Mouse (Mus musculus): ENCODE measurements around the gene Espn.

Gene Espn

GRCm38 (mm10) chr4:152110689-152111088 is 41.5 kb downstream of the Espn start:
- in situ Hi-C loops (cut with MboI; ENCODE audit: unreplicated experiment in 2 of 2): no loop called here

GRCm38 (mm10) chr4:152109509-152109908 is 42.7 kb downstream of the Espn start:
- in situ Hi-C loops (cut with MboI; ENCODE audit: unreplicated experiment in 2 of 2): no loop called here

GRCm38 (mm10) chr4:152108673-152109072 is 43.5 kb downstream of the Espn start:
- in situ Hi-C loops (cut with MboI; ENCODE audit: unreplicated experiment in 2 of 2): no loop called here

- in situ Hi-C loops (cut with MboI; ENCODE audit: unreplicated experiment in 2 of 2): no loop called here
These were observed 44.1 kb downstream of the Espn start for GRCm38 (mm10) chr4:152107971-152108509.

GRCm38 (mm10) chr4:152107493-152107892 is 44.7 kb downstream of the Espn start:
- in situ Hi-C loops (cut with MboI; ENCODE audit: unreplicated experiment in 2 of 2): no loop called here

- in situ Hi-C loops (cut with MboI; ENCODE audit: unreplicated experiment in 2 of 2): no loop called here
These were observed 45.4 kb downstream of the Espn start for GRCm38 (mm10) chr4:152106746-152107145.

GRCm38 (mm10) chr4:152103025-152103424 is 49.1 kb downstream of the Espn start:
- in situ Hi-C loops (cut with MboI; ENCODE audit: unreplicated experiment in 2 of 2): no loop called here

GRCm38 (mm10) chr4:152101921-152102320 is 50.2 kb downstream of the Espn start:
- in situ Hi-C loops (cut with MboI; ENCODE audit: unreplicated experiment in 2 of 2): no loop called here

- in situ Hi-C loops (cut with MboI; ENCODE audit: unreplicated experiment in 2 of 2): no loop called here
These were observed 51.0 kb downstream of the Espn start for GRCm38 (mm10) chr4:152101081-152101653.

GRCm38 (mm10) chr4:152100541-152100940 is 51.6 kb downstream of the Espn start:
- in situ Hi-C loops (cut with MboI; ENCODE audit: unreplicated experiment in 2 of 2): no loop called here

GRCm38 (mm10) chr4:152097911-152098799 is 54.0 kb downstream of the Espn start:
- in situ Hi-C loops (cut with MboI; ENCODE audit: unreplicated experiment in 2 of 2): loop anchor here (5.0 to 25.0 kb wide), 4 partner anchors 63 to 936 kb away; partner anchors contain the start of genes Nol9 (in 1 of the 2) and Tas1r1 (in 1 of the 2)

GRCm38 (mm10) chr4:152096927-152097326 is 55.2 kb downstream of the Espn start:
- in situ Hi-C loops (cut with MboI; ENCODE audit: unreplicated experiment in 2 of 2): loop anchor here (5.0 to 25.0 kb wide), 4 partner anchors 62 to 935 kb away; partner anchors contain the start of genes Nol9 (in 1 of the 2) and Tas1r1 (in 1 of the 2)

- in situ Hi-C loops (cut with MboI; ENCODE audit: unreplicated experiment in 2 of 2): loop anchor here (5.0 to 25.0 kb wide), 4 partner anchors 61 to 934 kb away; partner anchors contain the start of genes Nol9 (in 1 of the 2) and Tas1r1 (in 1 of the 2)
These were observed 55.9 kb downstream of the Espn start for GRCm38 (mm10) chr4:152095937-152096910.

- in situ Hi-C loops (cut with MboI; ENCODE audit: unreplicated experiment in 2 of 2): loop anchor here (10.0 to 25.0 kb wide), 2 partner anchors 59 to 932 kb away; partner anchors contain the start of genes Nol9 (in 1 of the 2) and Tas1r1 (in 1 of the 2)
These were observed 57.9 kb downstream of the Espn start for GRCm38 (mm10) chr4:152094233-152094632.

- in situ Hi-C loops (cut with MboI; ENCODE audit: unreplicated experiment in 2 of 2): loop anchor here (10.0 to 25.0 kb wide), 2 partner anchors 58 to 931 kb away; partner anchors contain the start of genes Nol9 (in 1 of the 2) and Tas1r1 (in 1 of the 2)
These were observed 59.3 kb downstream of the Espn start for GRCm38 (mm10) chr4:152092751-152093293.

- in situ Hi-C loops (cut with MboI; ENCODE audit: unreplicated experiment in 2 of 2): loop anchor here (10.0 to 25.0 kb wide), 2 partner anchors 55 to 928 kb away; partner anchors contain the start of genes Nol9 (in 1 of the 2) and Tas1r1 (in 1 of the 2)
These were observed 62.0 kb downstream of the Espn start for GRCm38 (mm10) chr4:152090191-152090590.

GRCm38 (mm10) chr4:152088556-152089120 is 63.5 kb downstream of the Espn start:
- in situ Hi-C loops (cut with MboI; ENCODE audit: unreplicated experiment in 2 of 2): loop anchor here in 1 of 2 experiments (25.0 kb wide), 1 partner anchor 926 kb away; no protein-coding TSS in a partner anchor

- in situ Hi-C loops (cut with MboI; ENCODE audit: unreplicated experiment in 2 of 2): loop anchor here in 1 of 2 experiments (25.0 kb wide), 1 partner anchor 926 kb away; no protein-coding TSS in a partner anchor
These were observed 64.0 kb downstream of the Espn start for GRCm38 (mm10) chr4:152088133-152088532.

Measured in v-Abl transformed pro-B cells (cell line).